Mouse (Mus musculus) CD4-positive, CD25-positive, alpha-beta regulatory T cell, adult 9 weeks (primary cell): Measurements from ENCODE around the gene Cxcr1. TPM values are rescaled to one million over a fixed set of nuclear protein-coding genes. Genes with fewer than 3 reads are reported as not detected.

ENCODE experiments used
- polyA plus RNA-seq: library from polyadenylated mRNA; unstranded; fragments of 100-300 nt; shearing (Covaris generic); gene quantifications from one replicate; pipeline ENCODE4 v1.2.1, GENCODE M21; 2017

Gene Cxcr1
- not detected for polyA plus RNA-seq

GRCm38 (mm10) chr1:74194445-74194844, at the start of gene Cxcr1:
Gene Cxcr1, minus strand, starts transcription at chr1:74194631.

GRCm38 (mm10) chr1:74235938-74236589, 41.6 kb upstream of the Cxcr1 start, which contains the start of gene Arpc2:
Gene Arpc2, plus strand, starts transcription at chr1:74236084.

GRCm38 (mm10) chr1:74153461-74154184, 40.8 kb downstream of the Cxcr1 start, which contains the start of gene Cxcr2:
Gene Cxcr2, plus strand, starts transcription at chr1:74153989.

Other genes with a start within 250 kb of the Cxcr1 start
- 39.3 TPM for gene Tns1, start 70.2 kb downstream of the Cxcr1 start, polyA plus RNA-seq
- not detected for gene Rufy4, start 69.1 kb downstream of the Cxcr1 start, polyA plus RNA-seq
- not detected for gene Cxcr2, start 40.6 kb downstream of the Cxcr1 start, polyA plus RNA-seq
- gene Arpc2, start 41.5 kb upstream of the Cxcr1 start, polyA plus RNA-seq: 833 TPM
- 1.0 TPM for gene Gpbar1, start 83.9 kb upstream of the Cxcr1 start, polyA plus RNA-seq
- gene Aamp, start 90.1 kb upstream of the Cxcr1 start, polyA plus RNA-seq: 272 TPM
- gene Pnkd, start 90.3 kb upstream of the Cxcr1 start, polyA plus RNA-seq: 94.0 TPM
- gene Tmbim1, start 111.0 kb upstream of the Cxcr1 start, polyA plus RNA-seq: 18.2 TPM
- gene Catip, start 167.5 kb upstream of the Cxcr1 start, polyA plus RNA-seq: 0.15 TPM
- 2.0 TPM for gene Slc11a1, start 180.6 kb upstream of the Cxcr1 start, polyA plus RNA-seq
- 8.3 TPM for gene Ctdsp1, start 196.9 kb upstream of the Cxcr1 start, polyA plus RNA-seq
- 0.24 TPM for gene Vil1, start 214.7 kb upstream of the Cxcr1 start, polyA plus RNA-seq